Mouse (Mus musculus): ENCODE measurements around the gene Slc28a1. TPM values are rescaled to one million over a fixed set of nuclear protein-coding genes. Genes with fewer than 3 reads are reported as not detected.

Gene Slc28a1
- not detected for polyA plus RNA-seq (2014; fragmentation: Illumina TruSeq; extraction: RNeasy Lipid Tissue Mini Kit (QIAGEN cat#74804); ENCODE audit: low read depth, low replicate concordance)

GRCm38 (mm10) chr7:81114555-81114954, at the start of gene Slc28a1:
TSS of gene Slc28a1 (plus strand) at chr7:81114799.

DNA sequence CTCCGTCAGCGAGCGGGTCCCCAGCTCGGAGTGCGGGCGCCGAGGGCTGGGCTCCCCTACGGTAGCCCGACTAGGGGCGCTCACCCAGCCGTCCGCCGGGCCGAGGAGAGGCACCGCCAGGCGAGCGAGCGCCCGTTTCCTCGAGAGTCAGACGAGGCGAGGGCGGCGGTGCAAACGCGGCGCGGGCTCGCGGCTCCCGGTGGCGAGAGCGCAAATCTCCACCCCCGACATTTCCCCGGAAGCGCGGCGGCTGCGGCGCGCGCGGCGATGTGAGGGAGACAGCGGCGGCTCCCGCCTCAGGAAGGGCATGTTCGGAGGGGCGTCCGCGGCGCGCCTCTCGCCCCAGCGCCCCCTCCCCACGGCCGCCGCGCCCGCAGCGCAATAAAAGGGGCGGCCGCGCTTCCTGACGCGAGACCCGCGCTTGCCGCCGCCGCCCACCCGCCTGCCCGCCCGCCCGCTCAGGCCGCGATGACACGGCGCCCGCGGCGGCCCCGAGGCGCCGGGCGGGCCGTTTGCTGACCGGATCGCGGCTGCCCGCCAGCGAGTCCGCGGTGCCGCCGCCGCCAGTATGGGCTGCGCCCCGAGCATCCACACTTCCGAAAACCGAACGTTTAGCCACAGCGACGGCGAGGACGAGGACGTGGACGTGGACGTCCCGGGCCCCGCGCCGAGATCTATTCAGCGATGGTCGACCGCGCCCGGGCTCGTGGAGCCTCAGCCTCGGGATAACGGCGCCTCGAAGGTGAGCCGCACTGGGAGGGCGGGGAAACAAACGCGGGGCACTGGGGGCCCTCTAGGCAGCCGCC, 99.0 kb downstream of the Slc28a1 start, which contains the start of gene Pde8a:
TSS of gene Pde8a (plus strand) at position 250 of the 806 bp plus-strand sequence.

Other genes starting within 250 kb of the Slc28a1 start
- 13.6 TPM for gene Wdr73, start 213.5 kb upstream of the Slc28a1 start, polyA plus RNA-seq (2014; fragmentation: Illumina TruSeq; extraction: RNeasy Lipid Tissue Mini Kit (QIAGEN cat#74804); ENCODE audit: low read depth, low replicate concordance)
- not detected for gene Nmb, start 209.7 kb upstream of the Slc28a1 start, polyA plus RNA-seq (2014; fragmentation: Illumina TruSeq; extraction: RNeasy Lipid Tissue Mini Kit (QIAGEN cat#74804); ENCODE audit: low read depth, low replicate concordance)
- 143 TPM for gene Sec11a, start 167.0 kb upstream of the Slc28a1 start, polyA plus RNA-seq (2014; fragmentation: Illumina TruSeq; extraction: RNeasy Lipid Tissue Mini Kit (QIAGEN cat#74804); ENCODE audit: low read depth, low replicate concordance)
- 9.4 TPM for gene Zfp592, start 121.1 kb upstream of the Slc28a1 start, polyA plus RNA-seq (2014; fragmentation: Illumina TruSeq; extraction: RNeasy Lipid Tissue Mini Kit (QIAGEN cat#74804); ENCODE audit: low read depth, low replicate concordance)
- not detected for gene Alpk3, start 57.2 kb upstream of the Slc28a1 start, polyA plus RNA-seq (2014; fragmentation: Illumina TruSeq; extraction: RNeasy Lipid Tissue Mini Kit (QIAGEN cat#74804); ENCODE audit: low read depth, low replicate concordance)
- 28.6 TPM for gene Pde8a, start 98.8 kb downstream of the Slc28a1 start, polyA plus RNA-seq (2014; fragmentation: Illumina TruSeq; extraction: RNeasy Lipid Tissue Mini Kit (QIAGEN cat#74804); ENCODE audit: low read depth, low replicate concordance)
- 327 TPM for gene Rps17, start 230.5 kb downstream of the Slc28a1 start, polyA plus RNA-seq (2014; fragmentation: Illumina TruSeq; extraction: RNeasy Lipid Tissue Mini Kit (QIAGEN cat#74804); ENCODE audit: low read depth, low replicate concordance)